Mouse (Mus musculus): ENCODE results near the gene Camkmt. TPM values are rescaled to one million over a fixed set of nuclear protein-coding genes. Genes with fewer than 3 reads are reported as not detected.

The Camkmt gene
- total RNA-seq, 2 experiments from 2014 or later: 11.8 to 12.5 TPM

GRCm38 (mm10) chr17:85495871-85496270 lies 405.5 kb downstream of the Camkmt start:
- intact Hi-C loops (cut with DNase I): no loop called here
- no peak for DNase-seq (ENCODE audit: extremely low spot score in 1 of 2, low spot score in 2 of 2)

GRCm38 (mm10) chr17:85504888-85505287 lies 414.5 kb downstream of the Camkmt start:
- no peak for DNase-seq (ENCODE audit: extremely low spot score in 1 of 2, low spot score in 2 of 2)
- intact Hi-C loops (cut with DNase I): no loop called here

- no peak for DNase-seq (ENCODE audit: extremely low spot score in 1 of 2, low spot score in 2 of 2)
- intact Hi-C loops (cut with DNase I): no loop called here
Observed at GRCm38 (mm10) chr17:85506206-85507088, 416.1 kb downstream of the Camkmt start.

- DNase-seq (ENCODE audit: extremely low spot score in 1 of 2, low spot score in 2 of 2): no peak
- intact Hi-C loops (cut with DNase I): no loop called here
Observed at GRCm38 (mm10) chr17:85507089-85507460, 416.7 kb downstream of the Camkmt start.

Other genes with a start within 250 kb of the Camkmt start
- 100 to 1,000 TPM; 102 to 106 TPM for gene Ppm1b, start 133.8 kb upstream of the Camkmt start, total RNA-seq (2021)
- under 1 TPM in 1 of 2 experiments, not detected in 1; 0.24 TPM for gene Slc3a1, start 62.2 kb upstream of the Camkmt start, total RNA-seq (2021)
- gene Prepl, start 311 bp upstream of the Camkmt start, total RNA-seq (2021): 100 to 1,000 TPM; 308 to 319 TPM

Data from left cerebral cortex, postnatal 10 days (tissue).